Mouse (Mus musculus) heart, adult 8-10 months (tissue): ENCODE measurements around the gene 4932438H23Rik. TPM values are rescaled to one million over a fixed set of nuclear protein-coding genes. Genes with fewer than 3 reads are reported as not detected.

Experiments used
- DNase-seq: peaks from one replicate; pipeline ENCODE4 v3.0.0; 2022; ENCODE audit warnings: low spot score
- total RNA-seq, 4 experiments: library from RNA; stranded (reverse); gene quantifications; 2 replicates each; pipeline ENCODE4 v1.2.4; 2022

The 4932438H23Rik gene
- total RNA-seq, 4 experiments from 2014 or later: 0.11 to 0.16 (median 0.14) TPM; not detected in 1

- DNase-seq: no peak
Observed at GRCm38 (mm10) chr16:91009942-91010529, 84.9 kb downstream of the 4932438H23Rik start.

GRCm38 (mm10) chr16:91004915-91005538, 89.9 kb downstream of the 4932438H23Rik start:
- DNase-seq: no peak

Other genes with a start within 250 kb of the 4932438H23Rik start
- 10 to 100 TPM; 21.5 to 32.6 (median 26.2) TPM for gene Cfap298, start 160.0 kb downstream of the 4932438H23Rik start, total RNA-seq
- gene Synj1, start 83.8 kb downstream of the 4932438H23Rik start, total RNA-seq: 10 to 100 TPM; 28.0 to 36.2 (median 29.7) TPM
- gene Paxbp1, start 50.6 kb downstream of the 4932438H23Rik start, total RNA-seq: 10 to 100 TPM in 3 of 4 experiments, 1 to 10 TPM in 1; 8.1 to 18.6 (median 12.5) TPM
- gene Olig2, start 130.3 kb upstream of the 4932438H23Rik start, total RNA-seq: not detected
- gene Olig1, start 174.7 kb upstream of the 4932438H23Rik start, total RNA-seq: not detected